Mouse (Mus musculus): Measurements from ENCODE around the gene Itga5.
"Not testable (repeated sequence)": the region's sequence is repeated elsewhere in the genome, so short reads cannot be mapped to it uniquely, and the experiment has no call there.

Itga5 gene

GRCm38 (mm10) chr15:103366376-103367149 lies at the start of gene Itga5:
Gene Itga5, minus strand, starts transcription at chr15:103366763.
- DNase-seq (ENCODE audit: low spot score): no peak

- not testable (repeated sequence) for DNase-seq (ENCODE audit: low spot score)
Observed at GRCm38 (mm10) chr15:103405586-103405985, 39.0 kb upstream of the Itga5 start.

DNA sequence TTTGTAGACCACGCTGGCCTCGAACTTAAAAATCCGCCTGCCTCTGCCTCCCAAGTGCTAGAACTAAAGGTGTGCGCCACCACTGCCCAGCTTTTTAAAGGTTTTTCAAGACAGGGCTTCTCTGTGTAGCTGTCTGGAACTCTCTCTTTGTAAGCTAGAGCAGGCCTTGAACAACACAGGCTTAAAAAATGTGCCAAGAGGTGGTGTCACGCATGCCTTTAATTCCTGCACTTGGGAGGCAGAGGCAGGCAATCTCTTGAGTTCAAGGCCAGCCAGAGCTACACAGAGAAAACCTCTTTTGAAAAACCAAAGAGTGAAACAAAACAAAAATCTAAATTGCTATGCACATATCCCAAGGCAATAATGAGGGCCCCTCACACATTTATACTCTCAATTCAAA lies 34.8 kb upstream of the Itga5 start:
- DNase-seq (ENCODE audit: low spot score): no peak

- DNase-seq (ENCODE audit: low spot score): no peak
Observed at GRCm38 (mm10) chr15:103393577-103393976, 27.0 kb upstream of the Itga5 start.

GRCm38 (mm10) chr15:103388556-103389145 lies 22.1 kb upstream of the Itga5 start:
- DNase-seq (ENCODE audit: low spot score): no peak

GRCm38 (mm10) chr15:103383771-103384488 lies 17.4 kb upstream of the Itga5 start:
- no peak for DNase-seq (ENCODE audit: low spot score)

GRCm38 (mm10) chr15:103382795-103383406 lies 16.3 kb upstream of the Itga5 start:
- DNase-seq (ENCODE audit: low spot score): no peak

- DNase-seq (ENCODE audit: low spot score): no peak
Observed at GRCm38 (mm10) chr15:103382075-103382474, 15.5 kb upstream of the Itga5 start.

- no peak for DNase-seq (ENCODE audit: low spot score)
Observed at GRCm38 (mm10) chr15:103378665-103379356, 12.2 kb upstream of the Itga5 start.

GRCm38 (mm10) chr15:103377752-103378664 lies 11.4 kb upstream of the Itga5 start:
- no peak for DNase-seq (ENCODE audit: low spot score)

GRCm38 (mm10) chr15:103376837-103377269 lies 10.3 kb upstream of the Itga5 start:
- DNase-seq (ENCODE audit: low spot score): no peak

DNA sequence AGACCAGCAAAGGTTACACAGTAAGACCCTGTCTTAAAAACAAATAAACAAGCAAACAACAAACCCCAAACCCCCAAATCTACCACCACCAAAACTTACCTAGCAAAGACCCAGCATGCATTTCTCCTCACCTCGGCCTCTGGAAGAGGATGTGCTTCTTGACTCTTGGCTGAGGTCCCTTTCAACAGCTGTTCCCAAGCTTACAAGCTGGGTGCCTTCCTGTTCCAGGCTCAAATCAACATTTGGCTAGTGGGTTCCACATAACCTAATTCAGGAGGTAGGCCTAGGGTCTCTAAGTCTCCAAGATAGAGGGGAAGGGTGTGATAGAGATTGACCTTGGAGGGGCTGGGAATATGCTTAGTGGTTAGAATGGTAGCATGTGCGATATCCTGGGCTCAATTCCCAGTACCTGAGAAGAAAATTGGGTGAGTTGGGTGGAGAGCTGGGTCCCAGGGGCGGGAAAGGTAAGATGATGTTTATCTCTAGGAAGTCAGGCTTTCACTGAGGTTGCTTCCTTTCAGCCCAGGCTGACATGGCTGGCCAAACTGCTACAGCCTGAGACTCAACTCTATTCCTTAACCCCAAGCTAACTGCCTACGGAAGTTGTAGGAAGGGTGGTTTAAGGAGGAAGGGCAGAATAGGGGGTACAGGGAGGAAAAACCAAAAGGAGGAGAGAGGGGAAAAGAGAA lies 8.7 kb upstream of the Itga5 start:
- DNase-seq (ENCODE audit: low spot score): no peak

DNA sequence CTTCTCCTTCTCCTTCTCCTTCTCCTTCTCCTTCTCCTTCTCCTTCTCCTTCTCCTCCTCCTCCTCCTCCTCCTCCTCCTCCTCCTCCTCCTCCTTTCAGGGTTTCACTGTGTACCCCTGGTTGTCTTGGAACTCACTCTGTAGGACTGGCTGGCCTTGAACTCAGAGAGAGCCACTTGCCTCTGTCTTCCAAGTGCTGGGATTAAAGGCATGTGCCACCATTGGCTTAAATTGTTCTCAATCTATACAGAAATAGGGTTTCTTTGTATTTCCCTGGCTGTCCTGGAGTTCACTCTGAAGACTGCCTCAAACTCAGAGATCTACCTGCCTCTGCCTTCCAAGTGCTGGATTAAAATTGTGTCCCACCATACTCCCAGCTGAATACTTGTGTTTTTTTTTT lies 5.9 kb upstream of the Itga5 start:
- no peak for DNase-seq (ENCODE audit: low spot score)

DNA sequence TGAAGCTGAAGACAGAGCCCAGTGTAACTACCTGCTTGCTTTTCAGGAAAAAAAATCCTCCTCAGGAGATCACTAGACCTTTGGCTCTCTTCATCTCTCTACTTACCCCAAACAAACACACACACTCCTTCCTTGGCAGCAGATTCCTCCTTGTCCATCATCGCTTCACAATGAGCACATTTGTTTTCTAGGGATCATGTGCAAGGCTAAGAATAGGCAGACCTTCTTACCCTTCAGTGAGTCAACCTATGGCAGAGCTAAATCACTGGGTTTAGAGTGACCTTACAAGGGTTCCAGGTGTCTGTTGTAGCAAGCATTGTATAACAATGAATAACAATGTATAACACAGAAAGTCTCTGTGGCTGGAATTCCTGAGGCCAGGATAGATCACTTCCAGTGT lies 5.2 kb upstream of the Itga5 start:
- no peak for DNase-seq (ENCODE audit: low spot score)

GRCm38 (mm10) chr15:103371208-103371607 lies 4.6 kb upstream of the Itga5 start:
- no peak for DNase-seq (ENCODE audit: low spot score)

- no peak for DNase-seq (ENCODE audit: low spot score)
Observed at GRCm38 (mm10) chr15:103370462-103370861, 3.9 kb upstream of the Itga5 start.

GRCm38 (mm10) chr15:103369123-103369522 lies 2.6 kb upstream of the Itga5 start:
- DNase-seq (ENCODE audit: low spot score): no peak

DNA sequence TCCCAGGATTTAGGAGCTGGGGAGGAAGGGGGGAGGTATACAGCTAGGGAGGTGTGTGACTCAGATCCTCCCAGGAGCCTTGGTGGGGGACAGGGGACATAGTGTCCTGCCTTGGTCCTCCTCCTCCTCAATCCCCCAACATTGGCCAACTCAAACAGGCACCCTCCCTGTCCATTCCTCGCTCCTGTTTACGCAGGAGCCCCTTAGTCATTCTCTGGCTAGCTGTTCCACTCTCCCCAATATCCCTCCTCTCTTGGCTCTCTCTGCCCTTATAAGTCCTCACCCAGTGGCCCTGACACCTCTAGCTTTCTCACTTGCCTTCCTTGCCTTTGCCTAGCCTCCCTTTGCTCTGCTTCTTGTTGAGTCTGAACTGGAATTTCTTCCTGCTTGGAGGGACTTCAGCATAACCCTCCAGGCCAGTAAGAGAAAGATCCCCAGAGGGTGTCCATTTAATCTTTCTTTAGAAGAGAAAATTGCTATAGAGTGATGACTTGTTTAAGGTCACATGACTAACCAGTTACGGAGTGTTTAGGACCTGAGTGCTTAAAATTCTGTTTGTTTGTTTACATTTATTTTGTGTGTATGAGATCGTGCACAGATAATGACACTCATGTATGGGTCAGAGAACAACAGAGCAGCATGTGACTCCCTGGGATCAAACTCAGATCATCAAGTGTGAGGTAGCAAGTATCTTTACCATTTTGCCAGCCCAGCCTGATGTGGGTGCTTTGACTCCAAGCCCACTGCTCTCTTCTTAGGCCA lies 1.8 kb upstream of the Itga5 start:
- DNase-seq (ENCODE audit: low spot score): no peak
